Mouse (Mus musculus) spleen, adult 2 months (tissue): ENCODE measurements around the gene Ilf2. TPM values are rescaled to one million over a fixed set of nuclear protein-coding genes. Genes with fewer than 3 reads are reported as not detected.

Source experiments
- DNase-seq, 2 experiments: peaks; one replicate each; pipeline versions ENCODE4 v3.0.0 to v3.0.0-alpha.2; 2012 to 2021; ENCODE audit warnings: low spot score in 2 of 2, low read depth in 1 of 2
- H3K27ac ChIP-seq: fragments of 200-500 bp; 2 replicates; pipeline ENCODE4 v1.5.1; 2012; ENCODE audit warnings: low read length, inconsistent platforms; ENCODE audit not compliant: insufficient read depth
- H3K27me3 ChIP-seq: fragments of 200-500 bp; 2 replicates; pipeline ENCODE4 v1.6.1; 2012; ENCODE audit warnings: mild to moderate bottlenecking, moderate library complexity, low read length, inconsistent platforms; ENCODE audit not compliant: control insufficient read depth, insufficient read depth
- H3K36me3 ChIP-seq: fragments of 200-500 bp; 2 replicates; pipeline ENCODE4 v1.6.1; 2012; ENCODE audit warnings: mild to moderate bottlenecking, low read length, inconsistent platforms; ENCODE audit not compliant: control insufficient read depth, insufficient read depth
- H3K4me1 ChIP-seq: fragments of 200-500 bp; 2 replicates; pipeline ENCODE4 v1.6.1; 2011; ENCODE audit warnings: inconsistent platforms; ENCODE audit not compliant: control insufficient read depth, insufficient read depth, insufficient read length
- H3K4me3 ChIP-seq: fragments of 200-500 bp; 2 replicates; pipeline ENCODE4 v1.5.1; 2011; ENCODE audit warnings: mild to moderate bottlenecking, inconsistent platforms; ENCODE audit not compliant: insufficient read depth, insufficient read length; ENCODE audit errors: extremely low read depth
- CTCF ChIP-seq: fragments of 200-500 bp; IDR thresholded peaks from 2 replicates; pipeline ENCODE4 v1.5.1; 2011; ENCODE audit warnings: mild to moderate bottlenecking, inconsistent platforms; ENCODE audit not compliant: insufficient read depth, insufficient read length, insufficient replicate concordance; ENCODE audit errors: extremely low read depth
- POLR2A ChIP-seq: fragments of 200-500 bp; IDR thresholded peaks from 2 replicates; pipeline ENCODE4 v1.6.1; 2011; ENCODE audit warnings: low read depth, low read length, inconsistent platforms
- WGBS: fragments of 180-500 bp; shearing (Covaris S2); methylation state at CpG from one replicate; pipeline ENCODE4 v1.1.7; 2018; 5-methylcytosine and 5-hydroxymethylcytosine counted together
- polyA plus RNA-seq: library from polyadenylated mRNA; depleted of rRNA; stranded (reverse); fragments of >200 nt; gene quantifications from 2 replicates; pipeline ENCODE4 v1.2.3, GENCODE M21; 2012

Ilf2 gene
- polyA plus RNA-seq, 1 experiment, result 12.3 TPM

- Histone ChIP-seq H3K27me3 (no peaks in the 10 kb centered on the region), H3K27ac (no peak overlapping the region), H3K4me1 (no peaks in the 10 kb centered on the region), H3K4me3 (no peak overlapping the region), H3K36me3 (no peaks in the 10 kb centered on the region)
- no peak for DNase-seq
- TF ChIP-seq POLR2A (no peak), CTCF (no peak)
- WGBS, result 85% methylated on average over 6 of the region's 6 CpGs
Measured at GRCm38 (mm10) chr3:90448626-90449025, 27.3 kb upstream of the Ilf2 start.

- Histone ChIP-seq H3K4me3 (no peak overlapping the region), H3K27me3 (no peaks in the 10 kb centered on the region), H3K36me3 (no peaks in the 10 kb centered on the region), H3K27ac (no peak overlapping the region), H3K4me1 (no peaks in the 10 kb centered on the region)
- WGBS, result 55% methylated on average over 12 of the region's 12 CpGs
- no peak for TF ChIP-seq POLR2A
- TF ChIP-seq CTCF, result no peak
- DNase-seq, result no peak
Measured at GRCm38 (mm10) chr3:90450874-90451273, 25.1 kb upstream of the Ilf2 start.

GRCm38 (mm10) chr3:90451396-90452095 is 24.4 kb upstream of the Ilf2 start:
- no peaks in the 10 kb centered on the region for H3K27me3 ChIP-seq
- DNase-seq, result no peak
- no peak overlapping the region for H3K4me3 ChIP-seq
- TF ChIP-seq CTCF, result no peak
- TF ChIP-seq POLR2A, result no peak
- H3K4me1 ChIP-seq, result no peaks in the 10 kb centered on the region
- H3K36me3 ChIP-seq, result no peaks in the 10 kb centered on the region
- H3K27ac ChIP-seq, result no peak overlapping the region
- WGBS, result 47% methylated on average over 10 of the region's 10 CpGs

- DNase-seq, result no peak
- Histone ChIP-seq H3K27ac (no peak overlapping the region), H3K36me3 (no peaks in the 10 kb centered on the region), H3K4me3 (no peak overlapping the region), H3K27me3 (no peaks in the 10 kb centered on the region), H3K4me1 (no peaks in the 10 kb centered on the region)
- TF ChIP-seq CTCF (no peak), POLR2A (no peak)
- WGBS, result 92% methylated on average over 14 of the region's 14 CpGs
Measured at GRCm38 (mm10) chr3:90454931-90455330, 21.0 kb upstream of the Ilf2 start.

GRCm38 (mm10) chr3:90459727-90460126 is 16.2 kb upstream of the Ilf2 start:
- TF ChIP-seq CTCF, result no peak
- no peak for TF ChIP-seq POLR2A
- no peak overlapping the region for H3K4me3 ChIP-seq
- H3K36me3 ChIP-seq, result no peaks in the 10 kb centered on the region
- H3K4me1 ChIP-seq, result no peaks in the 10 kb centered on the region
- H3K27me3 ChIP-seq, result peaks cover 5% of the 10 kb centered on the region; the same call in 1 of the 2 replicates
- H3K27ac ChIP-seq, result no peak overlapping the region
- 86% methylated on average over 9 of the region's 9 CpGs for WGBS
- DNase-seq, result no peak

GRCm38 (mm10) chr3:90460315-90460714 is 15.6 kb upstream of the Ilf2 start:
- 66% methylated on average over 5 of the region's 5 CpGs for WGBS
- H3K27me3 ChIP-seq, result peaks cover 10% of the 10 kb centered on the region
- TF ChIP-seq CTCF, result no peak
- no peak for TF ChIP-seq POLR2A

GRCm38 (mm10) chr3:90461935-90462334 is 14.0 kb upstream of the Ilf2 start:
- Histone ChIP-seq H3K27ac (no peak overlapping the region), H3K27me3 (peaks cover 18% of the 10 kb centered on the region), H3K36me3 (no peaks in the 10 kb centered on the region), H3K4me3 (no peak overlapping the region), H3K4me1 (peaks cover 13% of the 10 kb centered on the region; the same call in 1 of the 2 replicates)
- DNase-seq, result no peak
- TF ChIP-seq CTCF (no peak), POLR2A (no peak)
- 86% methylated on average over 3 of the region's 3 CpGs for WGBS

More at GRCm38 (mm10) chr3:90460315-90460714, 15.6 kb upstream of the Ilf2 start:
- Histone ChIP-seq H3K4me1 (peaks cover 6% of the 10 kb centered on the region; the same call in 1 of the 2 replicates), H3K27ac (no peak overlapping the region), H3K36me3 (no peaks in the 10 kb centered on the region), H3K4me3 (no peak overlapping the region)
- DNase-seq, result no peak
